ENCODE assay signal across 27 mouse cellular contexts in the genomic region with DNA sequence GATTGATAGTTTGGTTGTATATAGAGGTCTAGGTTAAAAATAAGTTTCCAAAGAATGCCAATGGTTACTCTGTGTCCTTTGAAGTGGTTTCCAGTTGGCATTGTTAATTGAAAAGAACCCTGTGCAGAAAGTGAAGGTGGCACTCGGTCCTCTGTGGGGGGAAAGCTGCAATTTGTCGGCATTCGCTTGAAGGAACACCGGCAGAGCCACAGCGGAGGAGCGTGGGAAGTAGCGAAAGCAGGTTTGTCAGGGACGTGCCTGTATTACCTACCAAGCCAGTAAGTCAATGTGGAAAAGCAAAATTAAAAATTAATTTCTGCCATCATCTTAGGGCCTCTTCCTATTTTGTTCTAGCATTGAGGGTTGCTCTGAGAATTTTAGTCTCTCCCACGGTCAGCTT. TPM values are rescaled to one million over a fixed set of nuclear protein-coding genes. Genes with fewer than 3 reads are reported as not detected.
DNase-seq lines count a peak whose midpoint lies in the region; ATAC-seq and TF ChIP-seq lines count a peak whose summit lies in the region.
"Had no signal": no experiment of that assay in that cellular context is flagged by ENCODE, and none has a peak within 500 bp of the region (broad histone marks: within the 10 kb centered on the region; RNA-seq: fewer than 3 reads in every experiment).

No protein-coding gene starts in this region.

- WGBS in heart, embryonic 15.5 days: 73% methylated on average over 9 of the region's 9 CpGs
- 73% methylated on average over 9 of the region's 9 CpGs for WGBS in liver, postnatal 0 days (ENCODE audit: insufficient replicate concordance)

- no peaks in the 10 kb centered on the region for H3K9me3 ChIP-seq in heart, embryonic 15.5 days (replicated peaks)
- H3K9me3 ChIP-seq in liver, postnatal 0 days (ENCODE audit: low read length): no peaks in the 10 kb centered on the region
- H3K9me3 ChIP-seq: embryonic facial prominence, embryonic 13.5 days; forebrain, embryonic 12.5 days; hindbrain, embryonic 12.5 days had no signal

- no peak for ATAC-seq in heart, embryonic 15.5 days (replicated peaks; ENCODE audit: insufficient number of reproducible peaks, insufficient read depth, low FRiP score, low read depth)
- no peak for ATAC-seq in liver, postnatal 0 days
- ATAC-seq: activated CD4-positive, CD25-positive, alpha-beta regulatory T cell, adult 4 months; forebrain, embryonic 16.5 days; hindbrain, embryonic 16.5 days; inflammation-experienced regulatory T-cells, adult 6 months; intestine, postnatal 0 days; Patski had no signal

- H3K27me3 ChIP-seq in heart, embryonic 15.5 days: no peaks in the 10 kb centered on the region
- H3K27me3 ChIP-seq in liver, postnatal 0 days (ENCODE audit: insufficient read depth, low read length): no peaks in the 10 kb centered on the region
- H3K27me3 ChIP-seq: embryonic facial prominence, embryonic 13.5 days; forebrain, embryonic 12.5 days; hindbrain, embryonic 12.5 days; Patski had no signal

- no peak overlapping the region for H3K4me2 ChIP-seq in heart, embryonic 15.5 days
- H3K4me2 ChIP-seq in liver, postnatal 0 days (ENCODE audit: low read depth, low read length): peak overlapping the region; percentile 47
- H3K4me2 ChIP-seq: embryonic facial prominence, embryonic 13.5 days; forebrain, embryonic 12.5 days; hindbrain, embryonic 12.5 days had no signal

- DNase-seq in heart, adult 11 months: peak; percentile 80
- no peak for DNase-seq in heart, adult 9 months (ENCODE audit: low spot score in 2 of 2)
- no peak for DNase-seq in heart, adult 8-10 months (ENCODE audit: low spot score)
- DNase-seq in liver, postnatal 0 days: no peak
- no peak for DNase-seq in liver
- peak; percentile 38 for DNase-seq in brain, adult 2 months (ENCODE audit: low read depth, low spot score)
- DNase-seq: adrenal gland, postnatal 14 days; cerebellum, adult 18-20 months; cerebellum, adult 9-11 months; cerebellum, postnatal 36 days; gastrocnemius, postnatal 14 days had no signal

- no peak for TF ChIP-seq CTCF in liver, postnatal 0 days (IDR thresholded peaks at IDR 0.05; ENCODE audit: low read depth)

- TF ChIP-seq EP300 in liver, postnatal 0 days (IDR thresholded peaks at IDR 0.05; ENCODE audit: low read depth): no peak

- peak overlapping the region; percentile 50; the same call in 1 of the 2 replicates for H3K27ac ChIP-seq in heart, embryonic 15.5 days
- H3K27ac ChIP-seq in liver, postnatal 0 days (ENCODE audit: low read depth): no peak overlapping the region
- H3K27ac ChIP-seq: embryonic facial prominence, embryonic 13.5 days; forebrain, embryonic 12.5 days; hindbrain, embryonic 12.5 days had no signal

- peaks cover 81% of the 10 kb centered on the region for H3K4me1 ChIP-seq in heart, embryonic 15.5 days (replicated peaks)
- no peaks in the 10 kb centered on the region for H3K4me1 ChIP-seq in liver, postnatal 0 days (ENCODE audit: insufficient read depth)

- no peaks in the 10 kb centered on the region for H3K36me3 ChIP-seq in heart, embryonic 15.5 days
- H3K36me3 ChIP-seq in liver, postnatal 0 days (replicated peaks; ENCODE audit: insufficient read depth, low read length): no peaks in the 10 kb centered on the region
- H3K36me3 ChIP-seq: embryonic facial prominence, embryonic 13.5 days; forebrain, embryonic 12.5 days; hindbrain, embryonic 12.5 days had no signal

- H3K4me3 ChIP-seq in heart, embryonic 15.5 days: no peak overlapping the region
- no peak overlapping the region for H3K4me3 ChIP-seq in liver, postnatal 0 days (ENCODE audit: low read depth, low read length)
- H3K4me3 ChIP-seq: embryonic facial prominence, embryonic 13.5 days; forebrain, embryonic 12.5 days; hindbrain, embryonic 12.5 days had no signal

- no peak overlapping the region for H3K9ac ChIP-seq in heart, embryonic 15.5 days
- no peak overlapping the region for H3K9ac ChIP-seq in liver, postnatal 0 days (replicated peaks)
- H3K9ac ChIP-seq: embryonic facial prominence, embryonic 13.5 days; forebrain, embryonic 12.5 days; hindbrain, embryonic 12.5 days had no signal

RNA-seq across cellular contexts. Expression of gene Lrrfip1, which starts 8.2 kb away (rescaled TPM):
- 136 and 149 TPM in 2 replicates for polyA plus RNA-seq in heart, embryonic 15.5 days (2015; fragmentation: Nextera tagmentation; extraction: Ambion mirVana)
- 10 to 100 TPM; 55.4 to 72.1 (median 61.1) TPM for total RNA-seq in heart, adult 8-10 months (2022)
- 21.9 and 22.7 TPM in 2 replicates for polyA plus RNA-seq in liver, postnatal 0 days (2015; fragmentation: Nextera tagmentation; extraction: Ambion mirVana)

RNA-seq across cellular contexts. Expression of gene Rab17, which starts 37.2 kb away (rescaled TPM):
- 2.9 and 3.0 TPM in 2 replicates for polyA plus RNA-seq in heart, embryonic 15.5 days (2015; fragmentation: Nextera tagmentation; extraction: Ambion mirVana)
- total RNA-seq in heart, adult 8-10 months (2022): 1 to 10 TPM; 2.0 to 4.4 (median 3.3) TPM
- polyA plus RNA-seq in liver, postnatal 0 days (2015; fragmentation: Nextera tagmentation; extraction: Ambion mirVana): 8.2 and 8.6 TPM in 2 replicates
- total RNA-seq: adrenal gland, adult 18-20 months; MEL had no signal
- polyA plus RNA-seq: activated CD4-positive, CD25-positive, alpha-beta regulatory T cell, adult 4 months; forebrain, embryonic 12.5 days; inflammation-experienced regulatory T-cells, adult 6 months had no signal

RNA-seq across cellular contexts. Expression of gene Prlh, which starts 53.8 kb away (rescaled TPM):
- polyA plus RNA-seq in heart, embryonic 15.5 days (2015; fragmentation: Nextera tagmentation; extraction: Ambion mirVana): not detected in 2 replicates
- total RNA-seq in heart, adult 8-10 months (2022): not detected
- polyA plus RNA-seq in liver, postnatal 0 days (2015; fragmentation: Nextera tagmentation; extraction: Ambion mirVana): not detected in 2 replicates
- total RNA-seq: adrenal gland, adult 18-20 months; adrenal gland, postnatal 14 days; gastrocnemius, postnatal 14 days; granulocyte monocyte progenitor cell, adult 5-6 weeks; heart, postnatal 36 days; MEL had no signal
- polyA plus RNA-seq: activated CD4-positive, CD25-positive, alpha-beta regulatory T cell, adult 4 months; C2C12; embryonic facial prominence, embryonic 13.5 days; forebrain, embryonic 12.5 days; forebrain, embryonic 16.5 days; frontal cortex, adult 2 months; hindbrain, embryonic 12.5 days; hindbrain, embryonic 16.5 days; inflammation-experienced regulatory T-cells, adult 6 months; intestine, postnatal 0 days; Patski had no signal

Comparison
In these comparisons a context has a peak if more than half of its experiments do, and no peak if none do; other contexts are left out.
1. DNase-seq: peak in heart, adult 11 months (single experiment) and brain, adult 2 months (single experiment); none in heart, adult 9 months (0 of 2), heart, adult 8-10 months (single experiment), liver, postnatal 0 days (single experiment) and liver (single experiment).